Mouse (Mus musculus) forebrain, embryonic 16.5 days (tissue): ENCODE measurements at regions not wholly inside any gene's neighbourhood (a gene's known extent, or its start where the extent isn't known, plus 50 kb on each side); places are given as distances from the start of the nearest gene placed in this dataset.
A peak's percentile ranks its signal among the peaks of the same experiment; 100 is the strongest.

ENCODE experiments used
- ATAC-seq: fragments of 200-750 bp; cut with Nextera tagmentation; 2 replicates; pipeline ENCODE4 v1.8.0; 2017; ENCODE audit warnings: mild to moderate bottlenecking, moderate library complexity
- H3K27ac ChIP-seq: fragments of 300-500 bp; sonication (generic); 2 replicates; pipeline ENCODE4 v1.5.1; 2014; ENCODE audit warnings: low read length, control low read depth
- H3K27me3 ChIP-seq: fragments of 300-500 bp; sonication (generic); replicated peaks from 2 replicates; pipeline ENCODE4 v1.6.1; 2014; ENCODE audit warnings: low read length; ENCODE audit not compliant: control insufficient read depth, insufficient read depth
- H3K36me3 ChIP-seq: fragments of 300-500 bp; sonication (generic); 2 replicates; pipeline ENCODE4 v1.6.1; 2014; ENCODE audit not compliant: control insufficient read depth, insufficient read depth
- H3K4me1 ChIP-seq: fragments of 300-500 bp; sonication (generic); replicated peaks from 2 replicates; pipeline ENCODE4 v1.6.1; 2014; ENCODE audit warnings: low read length; ENCODE audit not compliant: control insufficient read depth, insufficient read depth
- H3K4me2 ChIP-seq: fragments of 300-500 bp; sonication (generic); 2 replicates; pipeline ENCODE4 v1.6.1; 2014; ENCODE audit warnings: mild to moderate bottlenecking, low read length, control low read depth
- H3K4me3 ChIP-seq: fragments of 300-500 bp; sonication (generic); replicated peaks from 2 replicates; pipeline ENCODE4 v1.5.1; 2014; ENCODE audit warnings: mild to moderate bottlenecking, low read length, control low read depth
- H3K9ac ChIP-seq: fragments of 300-500 bp; sonication (generic); replicated peaks from 2 replicates; pipeline ENCODE4 v1.6.1; 2014; ENCODE audit warnings: low read depth, low read length, control low read depth
- H3K9me3 ChIP-seq: fragments of 300-500 bp; sonication (generic); 2 replicates; pipeline ENCODE4 v1.6.1; 2016; ENCODE audit warnings: low read length; ENCODE audit not compliant: control insufficient read depth
- WGBS: fragments of 180-500 bp; shearing (Covaris S2); extraction: QIAGEN DNeasy Blood & Tissue Kit; methylation state at CpG from one replicate; pipeline ENCODE4 v1.1.7; 2014; 5-methylcytosine and 5-hydroxymethylcytosine counted together

GRCm38 (mm10) chr10:92242714-92243440 is 479.3 kb downstream of the Nedd1 start:
- Histone ChIP-seq H3K4me1 (peaks cover 11% of the 10 kb centered on the region), H3K4me2 (no peak overlapping the region), H3K4me3 (no peak overlapping the region), H3K36me3 (no peaks in the 10 kb centered on the region), H3K9me3 (no peaks in the 10 kb centered on the region), H3K9ac (no peak overlapping the region), H3K27me3 (no peaks in the 10 kb centered on the region), H3K27ac (no peak overlapping the region)
- WGBS = 18% methylated on average over 11 of the region's 11 CpGs
- ATAC-seq = peak; percentile 86

GRCm38 (mm10) chr10:92237881-92238280 is 484.3 kb downstream of the Nedd1 start:
- no peak overlapping the region for H3K27ac ChIP-seq
- no peaks in the 10 kb centered on the region for H3K36me3 ChIP-seq
- H3K9me3 ChIP-seq = no peaks in the 10 kb centered on the region
- H3K4me2 ChIP-seq = no peak overlapping the region
- no peaks in the 10 kb centered on the region for H3K27me3 ChIP-seq
- ATAC-seq = no peak
- no peak overlapping the region for H3K9ac ChIP-seq
- H3K4me1 ChIP-seq = peaks cover 2% of the 10 kb centered on the region; the same call in 1 of the 2 replicates
- no peak overlapping the region for H3K4me3 ChIP-seq
- WGBS = 55% methylated on average over 5 of the region's 5 CpGs

GRCm38 (mm10) chr10:92232081-92232480 is 490.1 kb downstream of the Nedd1 start:
- no peaks in the 10 kb centered on the region for H3K9me3 ChIP-seq
- no peaks in the 10 kb centered on the region for H3K36me3 ChIP-seq
- H3K4me1 ChIP-seq = no peaks in the 10 kb centered on the region
- H3K4me2 ChIP-seq = no peak overlapping the region
- no peak overlapping the region for H3K27ac ChIP-seq
- no peak overlapping the region for H3K9ac ChIP-seq
- 83% methylated on average over 2 of the region's 2 CpGs for WGBS
- no peak for ATAC-seq
- H3K27me3 ChIP-seq = no peaks in the 10 kb centered on the region
- no peak overlapping the region for H3K4me3 ChIP-seq

GRCm38 (mm10) chr10:92225818-92226217 is 496.4 kb downstream of the Nedd1 start:
- Histone ChIP-seq H3K27me3 (no peaks in the 10 kb centered on the region), H3K27ac (no peak overlapping the region), H3K36me3 (no peaks in the 10 kb centered on the region), H3K9ac (no peak overlapping the region), H3K4me1 (no peaks in the 10 kb centered on the region), H3K9me3 (no peaks in the 10 kb centered on the region), H3K4me2 (no peak overlapping the region), H3K4me3 (no peak overlapping the region)
- whole genome bisulfite sequencing = 67% methylated on average over 4 of the region's 4 CpGs
- ATAC-seq = no peak

GRCm38 (mm10) chr10:92225071-92225470 is 497.1 kb downstream of the Nedd1 start:
- Histone ChIP-seq H3K9ac (no peak overlapping the region), H3K36me3 (no peaks in the 10 kb centered on the region), H3K4me1 (no peaks in the 10 kb centered on the region), H3K4me3 (no peak overlapping the region), H3K27ac (no peak overlapping the region), H3K4me2 (no peak overlapping the region), H3K9me3 (no peaks in the 10 kb centered on the region), H3K27me3 (no peaks in the 10 kb centered on the region)
- WGBS = 86% methylated on average over 7 of the region's 7 CpGs
- ATAC-seq = no peak

GRCm38 (mm10) chr10:92219310-92219709 is 502.9 kb downstream of the Nedd1 start:
- no peaks in the 10 kb centered on the region for H3K27me3 ChIP-seq

GRCm38 (mm10) chr10:92170856-92171255 is 551.4 kb downstream of the Nedd1 start:
- Histone ChIP-seq H3K4me2 (no peak overlapping the region), H3K9ac (no peak overlapping the region), H3K9me3 (no peaks in the 10 kb centered on the region), H3K27me3 (0 out of 2 replicates have a peak, but pooled peaks cover 2% of the 10 kb centered on the region), H3K36me3 (no peaks in the 10 kb centered on the region), H3K4me1 (0 out of 2 replicates have a peak, but pooled peaks cover 4% of the 10 kb centered on the region), H3K4me3 (no peak overlapping the region), H3K27ac (no peak overlapping the region)
- no peak for ATAC-seq
- 46% methylated on average over 8 of the region's 8 CpGs for WGBS

More at GRCm38 (mm10) chr10:92219310-92219709, 502.9 kb downstream of the Nedd1 start:
- H3K36me3 ChIP-seq = no peaks in the 10 kb centered on the region
- H3K4me3 ChIP-seq = no peak overlapping the region
- H3K4me2 ChIP-seq = no peak overlapping the region
- H3K9ac ChIP-seq = no peak overlapping the region
- no peaks in the 10 kb centered on the region for H3K9me3 ChIP-seq
- no peaks in the 10 kb centered on the region for H3K4me1 ChIP-seq
- WGBS = 81% methylated on average over 3 of the region's 3 CpGs
- ATAC-seq = no peak
- H3K27ac ChIP-seq = no peak overlapping the region

GRCm38 (mm10) chr10:92166057-92166456 is 556.2 kb downstream of the Nedd1 start:
- H3K4me3 ChIP-seq = no peak overlapping the region
- no peak for ATAC-seq

GRCm38 (mm10) chr10:92164991-92165390 is 557.2 kb downstream of the Nedd1 start:
- Histone ChIP-seq H3K9me3 (no peaks in the 10 kb centered on the region), H3K4me1 (peaks cover 21% of the 10 kb centered on the region), H3K36me3 (no peaks in the 10 kb centered on the region), H3K9ac (peak overlapping the region; percentile 18), H3K27ac (peak overlapping the region; percentile 74), H3K4me3 (peak overlapping the region; percentile 34), H3K27me3 (0 out of 2 replicates have a peak, but pooled peaks cover 8% of the 10 kb centered on the region), H3K4me2 (peak overlapping the region; percentile 15)
- peak; percentile 43 for ATAC-seq
- 17% methylated on average over 5 of the region's 5 CpGs for WGBS

More at GRCm38 (mm10) chr10:92166057-92166456, 556.2 kb downstream of the Nedd1 start:
- Histone ChIP-seq H3K9ac (no peak overlapping the region), H3K9me3 (no peaks in the 10 kb centered on the region), H3K27ac (no peak overlapping the region), H3K4me2 (no peak overlapping the region), H3K27me3 (0 out of 2 replicates have a peak, but pooled peaks cover 8% of the 10 kb centered on the region), H3K36me3 (no peaks in the 10 kb centered on the region), H3K4me1 (peaks cover 23% of the 10 kb centered on the region)
- 45% methylated on average over 2 of the region's 2 CpGs for WGBS
